Comparison of ENCODE assay signal across 7 mouse cellular contexts in the genomic region with DNA sequence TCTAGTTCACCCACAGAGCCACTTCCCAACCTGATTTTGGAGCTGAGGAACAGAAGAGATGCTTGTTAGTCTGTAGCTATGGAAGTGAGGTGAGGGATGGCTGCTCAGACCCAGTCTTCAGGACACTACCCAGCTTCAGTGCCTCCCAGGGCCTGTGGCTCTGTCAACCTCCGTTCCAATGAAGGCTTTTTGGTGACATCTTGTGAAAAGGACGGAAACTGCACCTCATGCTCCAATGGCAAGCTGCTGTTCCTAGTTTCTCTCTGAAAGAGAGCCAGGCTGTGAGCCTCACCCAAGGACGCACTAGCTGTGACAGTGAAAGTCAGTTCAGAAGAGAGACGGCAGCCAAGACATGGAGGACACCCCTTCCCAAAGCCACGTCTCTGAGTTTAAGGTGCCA. TPM values are rescaled to one million over a fixed set of nuclear protein-coding genes. Genes with fewer than 3 reads are reported as not detected.
DNase-seq lines count a peak whose midpoint lies in the region; ATAC-seq and TF ChIP-seq lines count a peak whose summit lies in the region.

No protein-coding gene starts in this region.

- in situ Hi-C loops in CH12.LX (cut with MboI; ENCODE audit: low pct_ligation_motif_present, low pct_unique_long_range_greater_than_20kb, low sequenced_read_pairs), result loop anchor here (25.0 kb wide), 1 partner anchor 106 kb away; a partner anchor contains a TSS

- H3K79me2 ChIP-seq in CH12.LX (replicated peaks; ENCODE audit: control insufficient read depth, extremely low read depth, insufficient read depth, poor library complexity, severe bottlenecking), result no peaks in the 10 kb centered on the region

- no peak overlapping the region for H3K4me3 ChIP-seq in kidney, embryonic 15.5 days (replicated peaks)
- H3K4me3 ChIP-seq in kidney, embryonic 14.5 days (ENCODE audit: low read length), result no peak overlapping the region
- H3K4me3 ChIP-seq in CH12.LX (replicated peaks in 1 of 3; ENCODE audit: low read depth in 2 of 3, low read length in 2 of 3, poor library complexity in 1 of 3), result no peak overlapping the region

- no peaks in the 10 kb centered on the region for H3K9me3 ChIP-seq in kidney, embryonic 15.5 days (replicated peaks)
- H3K9me3 ChIP-seq in kidney, embryonic 14.5 days (ENCODE audit: control insufficient read depth, low read length), result no peaks in the 10 kb centered on the region
- no peaks in the 10 kb centered on the region for H3K9me3 ChIP-seq in CH12.LX (replicated peaks; ENCODE audit: low read length)

- no peaks in the 10 kb centered on the region for H3K27me3 ChIP-seq in kidney, embryonic 15.5 days
- H3K27me3 ChIP-seq in kidney, embryonic 14.5 days (ENCODE audit: control insufficient read depth, insufficient read depth, low read length), result no peaks in the 10 kb centered on the region
- no peaks in the 10 kb centered on the region for H3K27me3 ChIP-seq in CH12.LX (replicated peaks)

- peak in 1 of 2 experiments; percentile 37; a peak in 2 of 4 replicates for TF ChIP-seq CTCF in CH12.LX (conservative IDR thresholded peaks at IDR 0.05 in 1 of 2, IDR thresholded peaks at IDR 0.05 in 1 of 2; ENCODE audit: low read depth in 2 of 2, low read length in 2 of 2)

- TF ChIP-seq RAD21 in CH12.LX (IDR thresholded peaks at IDR 0.05; ENCODE audit: low read depth, low read length), result peak; percentile 45

- no peak overlapping the region for H3K27ac ChIP-seq in kidney, embryonic 15.5 days
- H3K27ac ChIP-seq in kidney, embryonic 14.5 days (ENCODE audit: low read depth, low read length), result no peak overlapping the region
- H3K27ac ChIP-seq in CH12.LX (ENCODE audit: insufficient read depth, low read depth), result no peak overlapping the region

- dilution Hi-C loops in CH12.LX (cut with MboI; ENCODE audit: extremely low pct_ligation_motif_present, extremely low pct_unique_long_range_greater_than_20kb, low sequenced_read_pairs), result no loop called here

- no peak overlapping the region for H3K4me2 ChIP-seq in kidney, embryonic 15.5 days
- no peak overlapping the region for H3K4me2 ChIP-seq in kidney, embryonic 14.5 days (replicated peaks; ENCODE audit: low read depth, low read length)
- no peak overlapping the region for H3K4me2 ChIP-seq in CH12.LX (ENCODE audit: insufficient read depth, low read depth, poor library complexity, severe bottlenecking)

- peak; percentile 60; the same call in 1 of the 2 replicates for ATAC-seq in kidney, embryonic 15.5 days (replicated peaks; ENCODE audit: low FRiP score)
- ATAC-seq in kidney, embryonic 14.5 days (ENCODE audit: low FRiP score, low TSS enrichment), result no peak
- ATAC-seq in activated CD4-positive, CD25-positive, alpha-beta regulatory T cell, adult 4 months, result no peak

- peaks cover 29% of the 10 kb centered on the region for H3K36me3 ChIP-seq in kidney, embryonic 15.5 days
- peaks cover 19% of the 10 kb centered on the region for H3K36me3 ChIP-seq in kidney, embryonic 14.5 days (ENCODE audit: control insufficient read depth, insufficient read depth, low read length)
- peaks cover 18 to 24% of the 10 kb centered on the region in 2 experiments for H3K36me3 ChIP-seq in CH12.LX (replicated peaks in 1 of 2; ENCODE audit: control insufficient read depth in 1 of 2, insufficient read depth in 1 of 2, low read length in 1 of 2)

- H3K9ac ChIP-seq in kidney, embryonic 15.5 days, result no peak overlapping the region
- no peak overlapping the region for H3K9ac ChIP-seq in kidney, embryonic 14.5 days (ENCODE audit: low read depth, low read length)
- no peak overlapping the region for H3K9ac ChIP-seq in CH12.LX (ENCODE audit: insufficient read depth, low read depth)

- TF ChIP-seq EP300 in CH12.LX (IDR thresholded peaks at IDR 0.05; ENCODE audit: low read length), result no peak

- TF ChIP-seq POLR2A in CH12.LX (IDR thresholded peaks at IDR 0.05; ENCODE audit: low read depth, low read length), result no peak

- DNase-seq in CH12.LX (ENCODE audit: extremely low read depth) (no peak), NIH3T3 (ENCODE audit: low read depth) (peak; percentile 33)
- DNase-seq in layer of hippocampus, adult 9-11 months, result peak; percentile 52
- no peak for DNase-seq in neural tube, embryonic 10.5 days (ENCODE audit: extremely low spot score, low spot score)

- H3K4me1 ChIP-seq in kidney, embryonic 15.5 days, result no peaks in the 10 kb centered on the region
- no peaks in the 10 kb centered on the region for H3K4me1 ChIP-seq in kidney, embryonic 14.5 days (ENCODE audit: control insufficient read depth, insufficient read depth, low read length)
- no peaks in the 10 kb centered on the region for H3K4me1 ChIP-seq in CH12.LX (ENCODE audit: control insufficient read depth in 1 of 2, insufficient read depth in 2 of 2)

- 49% methylated on average over 5 of the region's 5 CpGs for WGBS in kidney, embryonic 15.5 days
- 48% methylated on average over 5 of the region's 5 CpGs for WGBS in kidney, embryonic 14.5 days

TF ChIP-seq in CH12.LX, 34 proteins besides CTCF, POLR2A, EP300 and RAD21:
- TF ChIP-seq ELF1 (IDR thresholded peaks at IDR 0.05; ENCODE audit: low read depth, low read length) (no peak), SMC3 (IDR thresholded peaks at IDR 0.05; ENCODE audit: low read depth, low read length) (peak; percentile 15; the same call in 1 of the 2 replicates)

RNA-seq across cellular contexts. Expression of a gene that starts 7.7 kb away (rescaled TPM):
- polyA plus RNA-seq in kidney, embryonic 15.5 days (2015; fragmentation: Nextera tagmentation; extraction: Ambion mirVana), result 39.9 and 43.3 TPM in 2 replicates
- polyA plus RNA-seq in kidney, embryonic 14.5 days (2014; fragmentation: Nextera tagmentation; extraction: Ambion mirVana), result 31.6 and 40.6 TPM in 2 replicates
- total RNA-seq in CH12.LX (2012; rRNA removed) (46.9 and 58.7 TPM in 2 replicates), CH12.LX (2014; rRNA removed) (37.5 and 41.2 TPM in 2 replicates)
- 100.0 and 122 TPM in 2 replicates for polyA plus RNA-seq in CH12.LX (2012; ENCODE audit: insufficient read length, low read depth)
- polyA plus RNA-seq in activated CD4-positive, CD25-positive, alpha-beta regulatory T cell, adult 4 months (2017; shearing (Covaris generic)), result 1 to 10 TPM; 7.1 to 7.5 TPM

RNA-seq across cellular contexts. Expression of a gene that starts 16.4 kb away (rescaled TPM):
- 9.8 and 13.2 TPM in 2 replicates for polyA plus RNA-seq in kidney, embryonic 15.5 days (2015; fragmentation: Nextera tagmentation; extraction: Ambion mirVana)
- 6.2 and 6.8 TPM in 2 replicates for polyA plus RNA-seq in kidney, embryonic 14.5 days (2014; fragmentation: Nextera tagmentation; extraction: Ambion mirVana)
- total RNA-seq in CH12.LX (2012; rRNA removed), result 5.8 and 9.8 TPM in 2 replicates
- total RNA-seq in CH12.LX (2014; rRNA removed), result 9.2 and 10.0 TPM in 2 replicates
- polyA plus RNA-seq in CH12.LX (2012; ENCODE audit: insufficient read length, low read depth), result 10.6 and 13.4 TPM in 2 replicates
- 1 to 10 TPM; 6.2 to 6.9 TPM for polyA plus RNA-seq in activated CD4-positive, CD25-positive, alpha-beta regulatory T cell, adult 4 months (2017; shearing (Covaris generic))

RNA-seq across cellular contexts. Expression of a gene that starts 45.0 kb away (rescaled TPM):
- 5.1 and 5.7 TPM in 2 replicates for polyA plus RNA-seq in kidney, embryonic 15.5 days (2015; fragmentation: Nextera tagmentation; extraction: Ambion mirVana)
- polyA plus RNA-seq in kidney, embryonic 14.5 days (2014; fragmentation: Nextera tagmentation; extraction: Ambion mirVana), result 2.6 and 3.4 TPM in 2 replicates
- total RNA-seq in CH12.LX (2012; rRNA removed), result 0.08 and 0.13 TPM in 2 replicates
- not detected in 2 replicates for total RNA-seq in CH12.LX (2014; rRNA removed)
- not detected in 2 replicates for polyA plus RNA-seq in CH12.LX (2012; ENCODE audit: insufficient read length, low read depth)
- polyA plus RNA-seq in activated CD4-positive, CD25-positive, alpha-beta regulatory T cell, adult 4 months (2017; shearing (Covaris generic)), result not detected

Comparison
In these comparisons a context has a peak if more than half of its experiments do, and no peak if none do; other contexts are left out.
1. DNase-seq: peak in NIH3T3 (single experiment) and layer of hippocampus, adult 9-11 months (single experiment); none in CH12.LX (single experiment) and neural tube, embryonic 10.5 days (single experiment).